Mouse (Mus musculus) urinary bladder, adult 2 months (tissue): ENCODE measurements around the gene Hspb1. TPM values are rescaled to one million over a fixed set of nuclear protein-coding genes. Genes with fewer than 3 reads are reported as not detected.
A peak's percentile ranks its signal among the peaks of the same experiment; 100 is the strongest.

Experiments
- DNase-seq: peaks from one replicate; pipeline ENCODE4 v3.0.0; 2022; ENCODE audit warnings: low spot score
- polyA plus RNA-seq: library from polyadenylated mRNA; depleted of rRNA; stranded (reverse); fragments of >200 nt; gene quantifications from 2 replicates; pipeline ENCODE4 v1.2.3, GENCODE M21; 2012; rRNA removed

The Hspb1 gene
- 816 and 846 TPM in 2 replicates for polyA plus RNA-seq

DNA sequence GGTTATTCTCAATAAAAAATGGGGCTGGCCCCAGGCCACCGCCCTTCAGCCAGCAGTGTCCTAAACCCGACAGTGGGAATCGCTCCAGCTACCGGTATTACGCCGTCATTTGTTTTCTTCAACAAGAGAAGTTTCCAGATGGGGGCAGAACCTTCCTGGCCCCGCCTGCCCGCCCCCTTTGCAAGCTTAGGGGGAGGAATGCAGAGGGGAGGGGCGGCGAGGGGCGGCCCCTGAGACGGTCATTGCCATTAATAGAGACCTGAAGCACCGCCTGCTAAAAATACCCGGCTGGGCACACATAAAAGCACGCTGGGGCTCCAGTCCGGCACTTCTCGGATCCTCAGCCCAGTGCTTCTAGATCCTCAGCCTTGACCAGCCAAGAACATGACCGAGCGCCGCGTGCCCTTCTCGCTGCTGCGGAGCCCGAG is at the start of gene Hspb1:
Gene Hspb1, plus strand, starts transcription at position 245 of the 428 bp plus-strand sequence.
- DNase-seq = peak; percentile 94

DNA sequence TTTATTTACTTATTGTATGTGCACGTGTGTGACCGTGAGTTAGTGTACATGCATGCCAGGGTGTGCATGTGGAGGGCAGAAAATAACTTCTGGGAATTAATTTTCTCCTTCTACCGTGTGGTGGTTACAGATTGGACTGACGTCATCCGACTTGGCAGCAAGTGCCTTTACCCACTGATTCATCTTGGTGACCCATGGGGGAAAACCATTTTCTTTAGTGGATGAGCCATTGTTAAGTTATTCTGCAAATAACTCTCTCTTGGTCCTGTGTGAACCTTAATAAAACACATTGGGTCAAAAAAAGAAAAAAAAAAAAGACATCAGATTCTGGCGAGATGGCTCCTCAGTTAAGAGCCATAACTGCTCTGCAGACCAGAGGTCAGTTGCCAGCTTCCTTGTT is 46.1 kb upstream of the Hspb1 start:
- no peak for DNase-seq

DNA sequence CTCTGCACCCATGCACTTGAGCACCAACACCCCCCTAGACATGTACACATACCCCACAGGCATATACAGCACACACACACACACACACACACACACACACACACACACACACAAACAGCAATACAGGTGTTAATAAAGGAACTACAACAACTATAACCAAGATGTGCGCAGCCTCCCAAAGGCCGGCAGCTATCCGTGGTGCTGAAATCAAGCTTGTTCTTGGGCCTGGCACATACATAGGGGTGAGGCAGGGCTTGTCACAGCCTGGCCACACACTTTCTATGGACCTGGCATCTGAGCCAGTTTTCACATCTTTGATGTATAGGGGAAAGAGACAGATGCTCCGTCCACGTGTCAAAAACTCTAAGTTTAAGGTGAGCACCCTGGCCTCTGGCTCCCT is 44.3 kb upstream of the Hspb1 start:
- no peak for DNase-seq

DNA sequence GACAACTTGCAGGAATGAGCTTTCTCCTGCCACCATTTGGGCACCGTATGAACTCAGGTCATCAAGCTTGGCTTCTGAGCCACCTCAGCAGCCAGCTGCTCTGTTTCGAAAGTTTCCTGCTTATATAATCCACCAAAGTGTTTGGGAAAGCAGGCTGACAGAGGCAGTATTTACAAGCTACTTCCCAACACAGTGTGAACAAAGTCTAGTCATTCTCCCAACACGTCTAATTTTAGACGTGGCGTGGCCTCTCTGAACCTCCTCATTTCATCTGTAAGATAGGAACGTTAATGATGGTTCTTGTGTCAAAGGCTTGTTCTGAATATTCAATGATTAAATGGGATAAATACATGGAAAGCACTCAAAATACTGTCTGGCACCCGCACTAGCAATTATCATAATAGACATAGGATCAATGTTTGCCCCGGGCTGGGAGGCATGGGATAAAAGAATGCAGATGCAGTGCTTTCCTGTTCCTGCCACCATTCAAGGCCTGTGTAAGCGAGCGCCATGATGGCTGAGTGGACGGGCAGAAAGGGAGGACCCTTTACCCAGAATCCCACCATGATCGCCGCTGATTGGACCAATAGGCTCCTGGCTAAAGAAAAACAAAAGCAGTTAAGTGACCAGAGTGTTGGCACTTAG is 41.9 kb upstream of the Hspb1 start:
- no peak for DNase-seq

DNA sequence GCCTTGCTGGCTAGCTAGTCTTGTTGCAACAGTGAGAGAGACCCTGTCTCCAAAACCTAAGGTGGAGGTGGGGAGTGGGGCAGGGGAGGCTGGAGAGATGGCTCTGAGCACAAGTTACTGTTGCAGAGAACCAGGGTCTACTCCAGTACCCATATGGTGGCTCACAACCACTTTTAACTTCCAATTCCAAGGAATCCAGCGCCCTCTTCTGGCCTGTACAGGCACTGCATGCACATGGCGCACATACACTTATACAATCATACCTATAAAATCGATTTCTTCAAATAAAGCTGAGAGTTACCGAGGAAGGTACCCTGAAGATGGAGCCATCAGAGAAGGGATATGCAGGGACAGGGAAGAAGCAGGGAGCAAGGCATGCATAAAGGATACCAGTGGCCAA is 40.3 kb upstream of the Hspb1 start:
- no peak for DNase-seq

DNA sequence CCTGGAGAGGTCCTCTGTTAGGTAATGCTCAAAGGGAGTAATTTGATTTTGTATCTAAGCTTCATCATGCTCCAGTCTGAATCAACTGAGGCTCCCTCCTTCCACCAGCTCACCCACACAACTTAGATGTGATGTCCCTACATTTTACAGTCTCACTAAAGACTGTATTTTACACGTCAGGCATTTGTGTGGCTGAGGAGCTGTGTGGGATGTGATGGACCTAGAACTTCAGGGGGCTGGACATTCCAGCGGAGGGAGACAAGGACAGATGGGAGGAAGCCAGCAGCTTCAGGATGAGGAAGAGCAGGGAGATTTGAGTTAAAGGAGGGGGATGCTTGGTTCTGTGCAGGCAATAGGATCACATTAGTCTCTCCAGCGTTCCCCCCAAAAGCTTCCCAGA is 39.8 kb upstream of the Hspb1 start:
- no peak for DNase-seq

DNA sequence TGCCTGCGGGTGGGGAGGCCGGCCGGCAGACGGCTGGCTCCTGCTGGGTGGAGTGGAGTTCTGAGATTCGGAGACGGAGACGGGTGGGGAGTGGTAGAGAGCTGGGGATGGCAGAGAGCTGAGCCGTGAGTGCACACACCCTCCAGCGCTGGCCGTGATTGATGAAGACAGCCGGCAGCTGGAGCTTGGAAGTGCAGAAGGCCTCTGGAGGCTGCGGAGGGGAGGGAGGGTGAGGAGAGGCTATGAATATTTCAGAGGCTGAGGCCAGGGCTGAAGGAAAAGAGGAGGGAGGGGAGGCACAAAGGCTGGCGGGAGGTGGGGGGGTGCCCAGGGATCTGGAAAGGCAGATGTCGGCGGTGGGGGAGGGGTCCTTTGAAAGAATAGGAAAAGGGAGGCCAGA is 36.7 kb upstream of the Hspb1 start:
- DNase-seq = no peak

DNA sequence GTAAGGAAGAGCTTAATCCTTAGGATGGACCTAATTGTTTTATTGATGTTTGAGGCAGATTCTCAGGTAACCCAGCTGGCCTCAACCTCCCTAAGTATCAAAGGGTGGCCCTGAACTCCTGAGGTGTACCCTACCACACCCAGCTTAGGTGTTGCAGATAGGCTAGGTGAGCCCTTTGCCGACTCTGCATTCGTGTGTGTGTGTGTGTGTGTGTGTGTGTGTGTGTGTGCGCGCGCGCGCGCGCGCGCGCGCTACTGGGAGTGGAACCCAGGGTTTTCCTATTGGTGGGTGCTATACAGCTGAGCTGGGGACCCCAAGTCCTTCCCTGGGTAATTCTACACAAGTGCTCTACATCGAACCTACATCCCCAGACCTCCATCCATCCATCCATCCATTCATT is 36.2 kb upstream of the Hspb1 start:
- DNase-seq = no peak

DNA sequence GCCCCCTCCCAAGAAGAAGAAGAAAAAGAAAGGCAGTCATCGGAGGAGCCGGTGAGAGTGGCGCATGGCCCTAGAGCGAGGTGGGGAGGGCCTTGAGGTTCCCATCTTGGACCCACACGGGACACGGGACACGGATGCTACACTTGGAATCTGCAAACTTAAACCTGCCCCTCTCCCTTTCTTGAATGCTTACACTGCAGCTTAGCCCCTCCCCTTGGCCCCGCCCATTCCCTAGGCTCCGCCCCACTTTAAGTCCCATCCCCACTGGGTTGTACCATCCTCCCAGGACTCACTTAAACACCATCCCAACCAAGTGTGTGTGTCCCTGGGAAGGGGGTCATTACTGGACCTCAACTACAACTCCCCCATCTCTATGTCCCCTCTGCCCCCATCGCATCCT is 35.3 kb upstream of the Hspb1 start:
- DNase-seq = no peak

DNA sequence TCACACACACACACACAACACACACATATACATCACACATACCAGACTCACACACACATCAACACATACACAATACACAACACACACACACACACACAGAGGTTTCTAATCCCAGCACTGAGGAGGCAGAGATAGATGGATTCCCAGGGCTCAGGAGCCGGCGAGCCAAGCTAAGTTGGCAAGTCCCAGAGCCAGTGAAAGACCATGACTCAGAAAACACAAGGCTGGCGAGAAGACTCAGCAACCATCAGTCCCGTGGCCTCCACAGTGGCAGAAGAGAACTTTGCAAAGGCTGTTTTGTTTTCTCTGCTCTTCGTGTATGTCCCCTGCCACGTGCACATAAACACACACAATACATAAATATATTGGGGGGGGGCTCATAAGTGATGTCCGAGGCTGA is 34.0 kb upstream of the Hspb1 start:
- DNase-seq = no peak

DNA sequence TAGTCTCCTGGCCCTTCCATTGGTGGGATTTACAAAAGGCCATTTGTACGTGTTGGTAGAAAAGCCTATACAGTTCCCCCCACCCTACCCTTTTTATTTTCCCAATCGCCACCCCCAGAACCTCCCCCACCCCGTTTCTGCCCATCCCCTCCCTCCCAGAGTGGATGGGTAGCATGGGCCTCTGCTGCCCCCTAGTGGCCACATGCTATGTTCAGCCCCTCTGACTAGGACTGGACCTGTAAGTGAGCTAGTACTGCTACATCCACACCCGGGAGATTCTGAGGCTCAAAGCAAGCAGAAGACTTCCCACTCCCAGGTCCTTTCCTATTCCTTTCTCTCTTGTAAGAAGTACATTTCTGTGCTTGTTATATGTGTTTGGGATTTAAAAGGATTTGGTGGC is 32.6 kb upstream of the Hspb1 start:
- peak; percentile 57 for DNase-seq

DNA sequence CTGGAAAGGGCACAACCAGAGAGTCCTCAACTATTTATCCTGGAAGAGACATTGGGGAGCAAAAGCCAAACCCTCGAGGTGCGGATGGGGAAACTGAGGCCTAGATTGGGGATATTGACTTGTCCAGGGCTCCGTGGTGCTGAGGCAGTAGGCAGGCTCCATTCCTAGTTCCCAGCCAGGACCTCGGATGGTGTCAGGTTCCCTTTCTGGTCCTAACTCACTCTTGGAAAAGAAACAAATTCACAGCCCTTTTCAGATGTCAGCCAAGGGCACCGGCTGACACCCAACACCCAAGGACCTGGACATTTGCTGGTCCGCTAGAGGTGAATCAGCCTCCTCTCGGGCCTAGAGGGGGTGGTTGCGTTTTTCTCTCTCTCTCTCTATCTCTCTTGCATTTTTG is 21.1 kb upstream of the Hspb1 start:
- no peak for DNase-seq

DNA sequence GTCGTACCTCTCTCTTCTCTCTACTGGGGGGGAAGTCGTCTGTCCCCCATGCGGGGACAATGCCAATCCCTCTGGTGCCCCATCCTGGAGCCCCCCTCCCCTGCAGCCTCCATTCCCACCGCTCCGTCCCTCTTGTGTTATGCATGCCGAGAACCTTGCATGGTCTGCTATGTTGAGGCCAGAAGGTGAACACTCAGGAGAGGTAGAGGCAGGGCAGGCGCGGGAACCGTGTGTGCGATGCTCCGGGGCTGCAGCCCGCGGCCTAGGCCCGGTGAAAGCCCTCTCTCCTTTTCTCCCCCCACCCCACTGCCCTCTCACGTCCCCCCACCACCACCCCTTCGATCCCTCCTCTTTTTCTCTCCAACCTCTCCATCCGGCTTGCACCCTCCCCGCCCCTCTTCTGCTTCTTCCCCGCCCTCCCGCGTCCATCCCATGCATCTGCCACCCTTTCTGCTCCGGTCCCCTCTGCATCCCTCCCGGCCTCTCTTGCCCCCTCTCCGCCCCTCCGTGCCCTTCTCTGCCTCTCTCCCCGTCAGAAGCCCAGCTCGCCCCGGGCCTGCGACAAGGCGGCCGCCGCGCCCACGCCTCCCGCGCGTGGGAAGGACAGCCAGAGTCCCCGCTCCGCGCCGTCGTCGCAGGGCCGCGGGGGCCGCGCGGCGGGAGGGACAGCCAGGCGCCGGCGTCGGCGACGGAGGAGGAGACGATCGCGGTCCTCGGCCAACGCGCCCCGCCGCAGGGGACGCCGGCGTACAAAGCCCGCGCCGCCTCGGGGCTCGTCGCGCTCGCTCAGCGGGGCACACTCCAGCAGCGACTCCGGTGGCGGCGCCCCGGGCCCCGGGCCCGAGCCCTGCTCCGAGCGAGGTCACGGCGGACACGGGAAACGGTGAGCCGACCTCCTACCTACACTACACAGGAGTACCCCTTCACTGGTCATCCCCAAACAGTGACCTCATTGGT is 19.8 kb upstream of the Hspb1 start:
- DNase-seq = no peak

DNA sequence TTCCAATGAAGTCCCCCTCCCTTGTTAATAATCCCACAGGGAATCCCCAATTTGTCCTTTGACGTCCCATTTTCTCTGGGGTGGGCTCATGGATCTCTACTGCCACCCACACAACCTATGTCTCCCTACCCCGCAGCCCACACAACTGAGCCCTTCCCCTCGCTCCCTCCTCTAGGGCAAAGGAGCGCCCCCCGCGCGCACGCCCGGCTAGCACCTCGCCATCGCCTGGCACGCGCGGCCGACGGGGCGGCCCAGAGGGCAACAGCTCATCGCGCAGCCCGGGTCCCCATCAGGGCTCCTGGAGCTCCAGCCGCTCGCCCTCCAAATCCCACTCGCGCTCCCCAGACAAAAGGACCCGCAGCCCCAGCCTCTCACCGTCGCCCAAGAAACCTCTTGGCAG is 19.1 kb upstream of the Hspb1 start:
- no peak for DNase-seq

DNA sequence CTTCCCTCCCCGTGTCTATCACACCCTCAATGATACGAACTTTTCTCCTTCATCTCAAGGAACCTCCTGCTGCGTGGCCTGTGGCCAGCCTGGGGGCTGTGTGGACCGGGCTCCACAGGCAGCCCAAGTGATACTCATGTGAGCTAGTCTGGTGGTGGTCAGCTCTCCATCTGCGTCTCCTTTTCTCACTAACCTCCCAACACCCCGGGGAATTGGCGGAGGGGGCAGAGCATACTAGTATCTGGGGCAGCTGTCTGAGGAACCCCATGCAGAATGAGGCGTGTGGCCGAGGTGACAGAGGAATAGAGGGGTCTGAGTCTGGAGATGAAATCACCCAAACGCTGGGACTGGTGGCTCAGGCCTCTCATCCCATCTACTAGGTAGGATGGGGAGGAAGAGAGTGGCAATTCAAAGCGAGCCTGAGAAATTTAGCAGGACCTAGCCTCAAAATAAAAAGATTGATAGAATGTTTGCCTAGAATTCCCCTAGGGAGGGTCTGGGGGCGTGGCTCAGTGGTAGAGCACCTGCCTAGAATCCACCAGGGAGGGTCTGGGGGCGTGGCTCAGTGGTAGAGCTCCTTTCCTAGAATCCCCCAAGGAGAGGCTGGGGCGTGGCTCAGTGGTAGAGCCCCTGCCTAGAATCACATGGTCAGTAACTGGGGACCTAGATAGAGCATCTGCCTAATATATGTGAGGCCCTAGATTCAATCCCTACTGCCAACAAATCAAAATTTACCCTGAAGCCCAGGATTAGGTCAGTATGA is 17.9 kb upstream of the Hspb1 start:
- DNase-seq = no peak

DNA sequence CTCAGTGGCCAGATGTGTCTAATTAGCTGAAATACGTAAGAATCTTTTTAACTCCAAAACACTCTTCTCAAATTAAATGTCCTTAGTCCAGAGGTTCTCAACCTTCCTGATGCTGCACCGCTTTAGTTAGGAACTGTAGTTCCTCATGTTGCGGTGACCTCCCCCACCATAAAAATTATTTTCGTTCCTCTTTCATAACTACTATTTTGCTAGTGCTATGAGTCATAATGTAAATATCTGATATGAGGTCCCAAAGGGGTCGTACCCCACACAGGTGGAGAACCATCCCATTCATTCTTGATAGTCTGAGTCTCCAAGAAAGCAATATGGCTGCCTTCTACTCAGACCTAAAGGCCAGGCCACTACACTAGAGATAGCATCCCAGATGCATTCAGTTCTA is 17.2 kb upstream of the Hspb1 start:
- DNase-seq = no peak

DNA sequence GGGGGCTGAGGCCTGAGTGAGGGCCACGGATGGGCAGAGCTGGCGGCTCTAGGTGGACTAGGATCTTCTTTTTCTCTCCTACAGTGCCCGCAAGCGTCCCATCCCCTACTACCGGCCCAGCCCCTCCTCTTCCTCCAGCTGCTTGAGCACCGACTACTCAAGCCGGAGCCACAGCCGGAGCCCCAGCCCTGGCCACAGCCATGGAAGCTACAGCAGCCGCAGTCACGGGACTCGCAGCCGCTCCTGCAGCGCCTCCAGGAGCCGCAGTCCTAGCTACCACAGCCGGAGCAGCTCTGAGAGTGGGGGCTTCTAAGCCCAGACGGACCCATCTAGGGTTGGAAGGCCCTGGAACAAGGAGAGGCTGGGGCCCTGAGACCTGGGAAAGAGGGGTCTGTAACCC is 14.7 kb upstream of the Hspb1 start:
- DNase-seq = no peak

DNA sequence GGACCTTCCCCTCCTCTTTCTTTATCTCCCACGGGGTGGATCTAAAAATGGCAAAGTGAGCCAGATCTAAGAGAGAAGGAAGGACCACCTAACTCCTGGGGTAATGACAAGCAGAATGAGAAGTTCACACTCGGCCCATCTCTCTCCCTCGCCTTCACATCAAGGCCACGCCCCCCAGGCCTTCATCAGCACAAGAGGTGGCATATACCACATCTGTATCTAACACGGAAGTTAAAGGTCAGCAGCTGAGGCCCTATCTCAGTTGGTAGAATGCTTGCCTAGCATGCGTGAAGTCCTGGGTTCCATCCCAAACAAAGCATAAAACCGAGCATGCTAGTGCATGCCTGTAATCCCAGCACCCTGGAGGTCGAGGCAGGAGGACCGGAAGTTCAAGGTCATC is 14.0 kb upstream of the Hspb1 start:
- DNase-seq = no peak

DNA sequence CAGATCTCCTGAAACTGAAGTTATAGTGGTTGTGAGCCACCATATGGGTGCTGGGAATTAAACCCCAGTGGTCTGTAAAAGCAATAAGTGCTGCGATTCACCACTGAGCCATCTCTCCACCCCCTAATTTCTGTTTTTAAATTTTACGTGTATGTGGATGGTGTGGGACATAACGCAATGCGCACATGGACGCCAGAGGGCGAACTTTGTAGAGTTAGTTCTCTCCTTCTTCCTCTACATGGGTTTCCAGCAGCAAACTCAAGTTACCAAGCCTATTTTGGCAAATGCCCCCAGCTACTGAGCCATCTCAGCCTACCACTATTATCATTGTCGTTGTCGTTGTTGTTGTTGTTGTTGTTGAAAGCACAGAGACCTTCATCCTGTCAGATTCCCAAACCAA is 10.5 kb upstream of the Hspb1 start:
- no peak for DNase-seq

DNA sequence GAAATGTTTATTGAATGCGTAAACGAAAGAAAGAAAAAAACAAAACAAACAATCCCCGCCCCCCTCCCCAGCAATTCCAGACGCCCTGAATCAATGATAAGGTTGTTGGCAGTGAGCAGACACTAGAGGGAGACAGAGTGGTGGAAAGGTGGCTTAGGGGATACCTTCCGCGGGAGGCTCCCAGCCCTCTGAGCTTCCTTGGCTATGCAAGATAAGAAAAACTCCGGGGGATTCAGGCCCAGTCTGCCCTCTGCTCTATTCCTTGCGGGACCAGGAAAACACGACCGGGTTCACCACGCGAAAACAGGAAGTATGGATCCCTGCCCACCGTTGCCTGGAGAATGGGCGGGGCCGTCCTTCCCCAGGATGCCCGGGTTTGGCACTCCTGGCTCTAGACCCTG is 9.9 kb upstream of the Hspb1 start:
- DNase-seq = peak; percentile 34

DNA sequence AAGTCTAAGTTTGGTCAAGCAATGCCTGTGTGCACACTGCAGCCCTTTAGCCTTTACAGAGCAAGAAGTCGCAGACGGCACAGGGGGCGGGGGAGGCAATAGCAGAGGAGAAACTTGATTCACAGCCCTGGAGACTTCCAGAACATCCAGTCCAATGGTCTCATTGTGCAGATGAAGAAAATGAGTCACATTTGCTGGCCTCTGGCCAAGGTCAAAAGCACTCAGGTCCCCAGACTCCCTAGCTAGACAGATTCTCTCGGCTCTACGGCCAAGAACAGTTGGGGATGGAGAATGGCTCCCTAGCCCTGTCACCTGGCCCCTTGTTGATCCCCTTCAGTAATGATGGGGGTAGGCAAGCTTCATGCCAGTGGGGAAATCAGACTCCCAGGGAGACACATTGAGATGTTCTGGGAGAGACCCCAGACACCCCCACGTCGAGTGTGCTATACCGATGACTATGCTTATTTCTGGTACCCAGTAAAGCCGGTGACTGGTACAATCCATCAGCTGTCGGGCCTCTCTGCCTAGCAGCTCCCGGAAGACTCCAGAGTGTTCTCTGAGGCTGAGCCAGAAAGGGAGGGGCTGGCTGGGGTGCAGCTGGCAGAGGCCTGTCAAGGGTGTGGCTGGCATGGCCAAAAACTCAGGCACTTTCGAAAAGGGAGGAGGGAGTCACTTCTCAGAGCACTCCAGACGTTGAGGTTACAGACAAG is 8.1 kb upstream of the Hspb1 start:
- peak; percentile 63 for DNase-seq

DNA sequence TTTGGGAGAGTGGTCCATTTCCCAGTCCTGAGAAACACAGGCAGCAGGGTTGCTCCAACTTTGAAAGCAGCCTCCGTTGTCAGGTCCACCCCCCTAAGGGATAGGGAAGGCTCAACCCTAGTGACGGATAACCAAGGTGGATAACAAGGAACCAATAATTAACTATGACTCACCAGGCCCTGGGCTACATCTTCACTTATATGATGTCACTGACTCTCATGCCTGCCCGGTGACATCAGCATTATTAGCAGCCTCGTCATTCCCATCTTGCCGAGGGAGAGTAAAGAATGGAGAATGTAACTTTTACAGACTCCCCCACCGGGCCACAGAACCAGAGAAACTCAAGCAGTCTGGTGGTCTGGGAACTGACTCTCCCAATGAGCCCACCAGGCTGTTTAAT is 3.1 kb upstream of the Hspb1 start:
- DNase-seq = no peak
